Mouse (Mus musculus): ENCODE results near the gene Ltb4r1. TPM values are rescaled to one million over a fixed set of nuclear protein-coding genes. Genes with fewer than 3 reads are reported as not detected.

Gene Ltb4r1
- polyA plus RNA-seq, 1 experiment from 2014 or later, result not detected

DNA sequence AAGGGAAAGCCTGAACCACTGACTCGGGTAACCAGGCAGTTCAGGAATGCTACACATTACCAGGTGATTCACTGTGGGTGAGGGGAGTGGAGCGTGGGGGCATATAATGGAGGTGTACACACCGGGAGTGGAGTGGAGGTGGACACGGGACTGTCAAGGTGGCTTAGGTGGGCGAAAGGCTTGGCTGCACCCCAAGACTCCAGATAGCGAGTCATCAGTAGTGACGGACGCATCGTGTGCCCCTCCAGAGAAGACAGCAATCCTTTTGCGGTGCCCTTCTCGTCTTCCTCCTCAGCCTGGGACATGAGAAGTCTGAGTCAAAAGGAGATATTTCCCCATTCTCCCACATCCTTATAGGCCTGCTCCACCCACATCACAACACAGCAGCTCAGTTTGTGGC lies 12.0 kb downstream of the Ltb4r1 start:
- Histone ChIP-seq H3K4me2 (no peak overlapping the region), H3K9me3 (ENCODE audit: control insufficient read depth, low read length) (no peaks in the 10 kb centered on the region), H3K27ac (ENCODE audit: low read depth, low read length) (no peak overlapping the region), H3K4me3 (ENCODE audit: low read depth, low read length) (no peak overlapping the region), H3K27me3 (ENCODE audit: control insufficient read depth, insufficient read depth, low read length) (peaks cover 15% of the 10 kb centered on the region), H3K9ac (ENCODE audit: low read length) (no peak overlapping the region), H3K4me1 (ENCODE audit: control insufficient read depth, insufficient read depth, low read length) (no peaks in the 10 kb centered on the region), H3K36me3 (ENCODE audit: control insufficient read depth, insufficient read depth, low read length) (no peaks in the 10 kb centered on the region)
- WGBS, result 90% methylated on average over 11 of the region's 11 CpGs
- no peak for ATAC-seq (ENCODE audit: low FRiP score)
- DNase-seq (ENCODE audit: low spot score, missing footprints), result peak; percentile 14

DNA sequence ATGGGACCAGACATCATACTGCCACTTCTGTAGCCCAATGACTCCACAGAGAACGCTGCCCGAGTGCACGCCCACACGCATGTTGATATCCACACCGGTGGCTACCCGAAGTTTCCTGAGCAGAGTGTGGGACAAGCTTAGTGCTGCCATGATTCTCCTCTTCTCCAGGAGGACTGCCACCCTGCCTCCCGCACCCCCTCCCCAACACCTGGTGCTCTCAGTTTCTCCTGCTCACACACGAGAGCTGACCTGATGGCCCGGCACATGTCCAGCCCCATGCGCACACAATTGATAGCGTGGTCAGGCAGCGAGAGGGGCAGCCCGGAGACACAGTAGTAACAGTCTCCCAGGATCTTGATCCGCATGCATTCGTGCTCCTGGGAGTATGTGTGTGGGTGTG lies 12.9 kb downstream of the Ltb4r1 start:
- no peaks in the 10 kb centered on the region for H3K36me3 ChIP-seq (ENCODE audit: control insufficient read depth, insufficient read depth, low read length)
- no peaks in the 10 kb centered on the region for H3K4me1 ChIP-seq (ENCODE audit: control insufficient read depth, insufficient read depth, low read length)
- H3K9ac ChIP-seq (ENCODE audit: low read length), result no peak overlapping the region
- DNase-seq (ENCODE audit: low spot score, missing footprints), result peak; percentile 68
- H3K27me3 ChIP-seq (ENCODE audit: control insufficient read depth, insufficient read depth, low read length), result peaks cover 23% of the 10 kb centered on the region
- ATAC-seq (ENCODE audit: low FRiP score), result no peak
- no peak overlapping the region for H3K27ac ChIP-seq (ENCODE audit: low read depth, low read length)
- no peaks in the 10 kb centered on the region for H3K9me3 ChIP-seq (ENCODE audit: control insufficient read depth, low read length)
- H3K4me3 ChIP-seq (ENCODE audit: low read depth, low read length), result no peak overlapping the region
- H3K4me2 ChIP-seq, result no peak overlapping the region
- WGBS, result 93% methylated on average over 15 of the region's 15 CpGs

DNA sequence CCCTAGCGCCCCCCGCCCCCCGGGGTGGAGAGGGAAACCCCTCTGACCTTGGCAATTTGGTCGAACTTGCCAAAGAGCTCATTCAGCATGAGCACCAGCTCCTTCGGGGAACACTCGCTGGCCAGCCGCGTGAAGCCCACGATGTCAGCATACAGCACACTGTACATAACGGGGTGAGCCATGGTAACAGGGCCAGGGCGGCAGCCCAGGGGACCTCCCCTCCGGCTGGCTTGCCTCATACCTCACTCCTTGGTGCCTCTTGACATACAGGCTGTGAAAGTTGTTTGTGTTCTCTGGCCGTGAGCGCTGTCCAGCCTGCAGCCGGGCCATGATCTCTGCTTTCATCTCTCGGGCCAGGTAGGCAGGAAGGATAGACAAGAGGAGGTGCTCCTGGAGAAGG lies 13.9 kb downstream of the Ltb4r1 start:
- H3K36me3 ChIP-seq (ENCODE audit: control insufficient read depth, insufficient read depth, low read length), result no peaks in the 10 kb centered on the region
- H3K4me3 ChIP-seq (ENCODE audit: low read depth, low read length), result no peak overlapping the region
- DNase-seq (ENCODE audit: low spot score, missing footprints) (peak; percentile 0), ATAC-seq (ENCODE audit: low FRiP score) (no peak)
- H3K4me1 ChIP-seq (ENCODE audit: control insufficient read depth, insufficient read depth, low read length), result no peaks in the 10 kb centered on the region; the same call in 1 of the 2 replicates
- no peaks in the 10 kb centered on the region for H3K9me3 ChIP-seq (ENCODE audit: control insufficient read depth, low read length)
- peaks cover 33% of the 10 kb centered on the region for H3K27me3 ChIP-seq (ENCODE audit: control insufficient read depth, insufficient read depth, low read length)
- no peak overlapping the region for H3K27ac ChIP-seq (ENCODE audit: low read depth, low read length)
- no peak overlapping the region for H3K4me2 ChIP-seq
- 68% methylated on average over 16 of the region's 16 CpGs for WGBS
- no peak overlapping the region for H3K9ac ChIP-seq (ENCODE audit: low read length)

GRCm38 (mm10) chr14:55780736-55781135 lies 15.0 kb downstream of the Ltb4r1 start:
- Histone ChIP-seq H3K9ac (ENCODE audit: low read length) (no peak overlapping the region), H3K27ac (ENCODE audit: low read depth, low read length) (no peak overlapping the region), H3K9me3 (ENCODE audit: control insufficient read depth, low read length) (no peaks in the 10 kb centered on the region), H3K27me3 (ENCODE audit: control insufficient read depth, insufficient read depth, low read length) (peaks cover 40% of the 10 kb centered on the region), H3K4me2 (no peak overlapping the region), H3K4me3 (ENCODE audit: low read depth, low read length) (no peak overlapping the region), H3K4me1 (ENCODE audit: control insufficient read depth, insufficient read depth, low read length) (no peaks in the 10 kb centered on the region; the same call in 1 of the 2 replicates), H3K36me3 (ENCODE audit: control insufficient read depth, insufficient read depth, low read length) (no peaks in the 10 kb centered on the region)
- ATAC-seq (ENCODE audit: low FRiP score) (no peak), DNase-seq (ENCODE audit: low spot score, missing footprints) (peak; percentile 28)
- WGBS, result 82% methylated on average over 11 of the region's 11 CpGs

GRCm38 (mm10) chr14:55781310-55781709 lies 15.5 kb downstream of the Ltb4r1 start:
- peak overlapping the region; percentile 30; the same call in 1 of the 2 replicates for H3K4me2 ChIP-seq
- H3K27ac ChIP-seq (ENCODE audit: low read depth, low read length), result no peak overlapping the region
- H3K9me3 ChIP-seq (ENCODE audit: control insufficient read depth, low read length), result no peaks in the 10 kb centered on the region
- no peak overlapping the region for H3K4me3 ChIP-seq (ENCODE audit: low read depth, low read length)
- H3K36me3 ChIP-seq (ENCODE audit: control insufficient read depth, insufficient read depth, low read length), result no peaks in the 10 kb centered on the region
- H3K27me3 ChIP-seq (ENCODE audit: control insufficient read depth, insufficient read depth, low read length), result peaks cover 46% of the 10 kb centered on the region
- no peak overlapping the region for H3K9ac ChIP-seq (ENCODE audit: low read length)
- ATAC-seq (ENCODE audit: low FRiP score) (peak; percentile 69; the same call in 1 of the 2 replicates), DNase-seq (ENCODE audit: low spot score, missing footprints) (peak; percentile 95)
- 16% methylated on average over 14 of the region's 14 CpGs for WGBS
- H3K4me1 ChIP-seq (ENCODE audit: control insufficient read depth, insufficient read depth, low read length), result no peaks in the 10 kb centered on the region; the same call in 1 of the 2 replicates

DNA sequence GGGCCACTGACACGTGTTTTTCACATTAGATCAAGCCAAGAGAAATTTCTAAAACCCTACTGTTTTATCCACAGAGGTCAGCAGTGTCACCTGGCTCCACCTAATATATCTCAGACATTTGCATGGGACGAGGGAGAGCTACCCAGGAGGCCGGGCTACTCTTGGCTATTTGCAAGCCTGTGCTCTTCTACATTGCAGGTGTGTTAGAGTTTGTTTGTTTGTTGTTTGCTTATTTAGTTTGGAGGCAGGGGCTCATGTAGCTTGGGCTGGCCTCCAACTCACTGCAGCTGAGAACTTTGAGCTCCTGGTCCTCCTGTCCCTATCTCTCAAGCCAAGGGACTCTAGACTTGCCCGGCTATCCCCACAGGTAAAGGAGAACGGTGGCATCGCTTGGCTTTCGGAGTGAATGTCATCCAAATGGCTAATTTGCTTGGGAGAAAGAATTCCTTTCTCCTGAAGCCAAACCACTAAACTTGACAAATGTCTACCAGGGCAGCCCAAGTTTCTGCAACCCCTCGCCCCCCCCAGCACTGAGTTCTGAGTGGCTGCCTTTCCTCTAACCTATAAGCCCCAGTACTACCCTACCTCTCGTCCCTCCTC lies 16.7 kb downstream of the Ltb4r1 start:
- WGBS, result 51% methylated on average over 9 of the region's 9 CpGs
- Histone ChIP-seq H3K9me3 (ENCODE audit: control insufficient read depth, low read length) (no peaks in the 10 kb centered on the region), H3K4me2 (no peak overlapping the region), H3K9ac (ENCODE audit: low read length) (no peak overlapping the region), H3K27ac (ENCODE audit: low read depth, low read length) (no peak overlapping the region), H3K27me3 (ENCODE audit: control insufficient read depth, insufficient read depth, low read length) (peaks cover 51% of the 10 kb centered on the region), H3K4me3 (ENCODE audit: low read depth, low read length) (no peak overlapping the region), H3K4me1 (ENCODE audit: control insufficient read depth, insufficient read depth, low read length) (no peaks in the 10 kb centered on the region; the same call in 1 of the 2 replicates), H3K36me3 (ENCODE audit: control insufficient read depth, insufficient read depth, low read length) (no peaks in the 10 kb centered on the region)
- ATAC-seq (ENCODE audit: low FRiP score), result no peak
- DNase-seq (ENCODE audit: low spot score, missing footprints), result no peak

GRCm38 (mm10) chr14:55783171-55783957 lies 17.6 kb downstream of the Ltb4r1 start:
- peaks cover 60% of the 10 kb centered on the region for H3K27me3 ChIP-seq (ENCODE audit: control insufficient read depth, insufficient read depth, low read length)
- no peak for ATAC-seq (ENCODE audit: low FRiP score)
- H3K9ac ChIP-seq (ENCODE audit: low read length), result no peak overlapping the region

DNA sequence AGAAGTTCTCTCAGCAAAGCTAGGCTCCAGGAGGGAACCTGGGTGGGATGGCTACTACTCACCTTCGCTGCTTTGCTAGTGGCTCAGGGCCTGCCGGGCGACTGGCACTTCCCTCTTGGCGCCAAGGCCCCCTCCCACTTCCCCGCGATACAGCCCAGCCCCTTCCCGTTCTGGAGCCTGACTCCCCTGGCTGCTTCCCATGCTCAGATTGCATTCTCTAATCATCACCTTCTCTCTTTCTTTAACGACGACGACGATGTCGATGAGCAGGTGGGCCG lies 18.1 kb downstream of the Ltb4r1 start, which contains the start of gene Adcy4:
Gene Adcy4 (minus strand): TSS at position 138 of the 278 bp plus-strand sequence.
- Histone ChIP-seq H3K27ac (ENCODE audit: low read depth, low read length) (no peak within 1 kb of the TSS), H3K9me3 (ENCODE audit: control insufficient read depth, low read length) (no peaks in the 10 kb centered on the region), H3K36me3 (ENCODE audit: control insufficient read depth, insufficient read depth, low read length) (no peaks in the 10 kb centered on the region), H3K4me1 (ENCODE audit: control insufficient read depth, insufficient read depth, low read length) (peaks cover 4% of the 10 kb centered on the region), H3K27me3 (ENCODE audit: control insufficient read depth, insufficient read depth, low read length) (peaks cover 65% of the 10 kb centered on the region), H3K9ac (ENCODE audit: low read length) (no peak within 1 kb of the TSS), H3K4me2 (peak within 1 kb of the TSS; percentile 40), H3K4me3 (ENCODE audit: low read depth, low read length) (peak within 1 kb of the TSS; percentile 24)
- 2% methylated on average over 13 of the region's 13 CpGs for WGBS
- DNase-seq (ENCODE audit: low spot score, missing footprints) (no peak), ATAC-seq (ENCODE audit: low FRiP score) (no peak)

More at GRCm38 (mm10) chr14:55783171-55783957, 17.6 kb downstream of the Ltb4r1 start:
- H3K36me3 ChIP-seq (ENCODE audit: control insufficient read depth, insufficient read depth, low read length), result no peaks in the 10 kb centered on the region
- 1% methylated on average over 31 of the region's 31 CpGs for WGBS
- no peak overlapping the region for H3K27ac ChIP-seq (ENCODE audit: low read depth, low read length)
- peak; percentile 92 for DNase-seq (ENCODE audit: low spot score, missing footprints)
- H3K4me3 ChIP-seq (ENCODE audit: low read depth, low read length), result peak overlapping the region; percentile 24
- no peaks in the 10 kb centered on the region for H3K9me3 ChIP-seq (ENCODE audit: control insufficient read depth, low read length)
- H3K4me1 ChIP-seq (ENCODE audit: control insufficient read depth, insufficient read depth, low read length), result peaks cover 2% of the 10 kb centered on the region
- peak overlapping the region; percentile 40 for H3K4me2 ChIP-seq

DNA sequence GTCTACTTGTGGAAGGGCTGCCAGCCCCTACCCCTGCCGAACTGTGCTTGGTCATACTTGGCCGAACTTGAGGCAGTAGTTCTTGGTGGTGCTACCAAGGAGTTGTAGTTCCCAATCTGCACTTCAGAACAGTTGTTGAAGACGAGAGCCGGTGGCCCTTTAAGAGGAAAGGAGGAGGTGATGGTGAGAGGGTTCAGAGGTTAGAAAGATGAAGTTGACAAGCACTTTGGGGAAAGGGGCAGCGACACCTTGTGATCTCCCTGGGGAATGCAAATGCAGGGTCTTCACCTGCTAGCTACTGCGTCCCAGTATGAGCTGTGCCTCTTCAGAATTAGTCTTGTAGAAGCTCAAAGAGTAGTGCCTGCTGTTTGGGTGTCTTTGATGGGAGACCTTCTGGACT lies 19.4 kb downstream of the Ltb4r1 start:
- Histone ChIP-seq H3K4me1 (ENCODE audit: control insufficient read depth, insufficient read depth, low read length) (peaks cover 4% of the 10 kb centered on the region), H3K27ac (ENCODE audit: low read depth, low read length) (no peak overlapping the region), H3K9me3 (ENCODE audit: control insufficient read depth, low read length) (no peaks in the 10 kb centered on the region), H3K36me3 (ENCODE audit: control insufficient read depth, insufficient read depth, low read length) (no peaks in the 10 kb centered on the region), H3K4me2 (no peak overlapping the region), H3K27me3 (ENCODE audit: control insufficient read depth, insufficient read depth, low read length) (peaks cover 73% of the 10 kb centered on the region), H3K9ac (ENCODE audit: low read length) (no peak overlapping the region), H3K4me3 (ENCODE audit: low read depth, low read length) (no peak overlapping the region)
- 22% methylated on average over 6 of the region's 6 CpGs for WGBS
- ATAC-seq (ENCODE audit: low FRiP score), result no peak
- DNase-seq (ENCODE audit: low spot score, missing footprints), result no peak
